Mouse (Mus musculus): ENCODE data around the gene Gm28539. TPM values are rescaled to one million over a fixed set of nuclear protein-coding genes. Genes with fewer than 3 reads are reported as not detected.
"Not testable (repeated sequence)": the region's sequence is repeated elsewhere in the genome, so short reads cannot be mapped to it uniquely, and the experiment has no call there.

Gene Gm28539
- polyA plus RNA-seq, 1 experiment from 2014 or later, result not detected

DNA sequence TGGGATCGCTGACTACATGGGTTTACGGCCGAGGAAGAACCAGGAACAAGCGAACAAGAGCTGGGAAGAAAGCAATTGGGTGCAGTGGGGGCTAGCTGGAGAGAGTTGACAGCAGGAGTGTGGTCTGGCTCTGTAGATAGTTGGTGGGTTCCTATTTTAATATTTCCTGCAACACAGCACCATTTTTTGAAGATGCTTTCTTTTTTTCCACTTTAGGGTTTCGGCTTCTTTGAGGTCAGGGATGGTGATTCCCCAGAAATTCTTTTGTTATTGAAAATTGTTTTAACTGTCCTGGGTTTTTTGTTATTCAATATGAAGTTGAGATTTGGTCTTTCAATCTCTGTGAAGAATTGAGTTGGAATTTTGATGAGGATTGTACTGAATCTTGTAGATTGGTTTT lies 150.5 kb downstream of the Gm28539 start:
- no peaks in the 10 kb centered on the region for H3K4me1 ChIP-seq
- no peak for ATAC-seq (replicated peaks)
- H3K4me2 ChIP-seq (replicated peaks), result no peak overlapping the region
- H3K4me3 ChIP-seq, result no peak overlapping the region
- no peak overlapping the region for H3K27ac ChIP-seq (replicated peaks)
- no peaks in the 10 kb centered on the region for H3K9me3 ChIP-seq
- 92% methylated on average over 5 of the region's 5 CpGs for WGBS
- no peak overlapping the region for H3K9ac ChIP-seq (replicated peaks)
- H3K27me3 ChIP-seq, result no peaks in the 10 kb centered on the region
- H3K36me3 ChIP-seq, result no peaks in the 10 kb centered on the region

DNA sequence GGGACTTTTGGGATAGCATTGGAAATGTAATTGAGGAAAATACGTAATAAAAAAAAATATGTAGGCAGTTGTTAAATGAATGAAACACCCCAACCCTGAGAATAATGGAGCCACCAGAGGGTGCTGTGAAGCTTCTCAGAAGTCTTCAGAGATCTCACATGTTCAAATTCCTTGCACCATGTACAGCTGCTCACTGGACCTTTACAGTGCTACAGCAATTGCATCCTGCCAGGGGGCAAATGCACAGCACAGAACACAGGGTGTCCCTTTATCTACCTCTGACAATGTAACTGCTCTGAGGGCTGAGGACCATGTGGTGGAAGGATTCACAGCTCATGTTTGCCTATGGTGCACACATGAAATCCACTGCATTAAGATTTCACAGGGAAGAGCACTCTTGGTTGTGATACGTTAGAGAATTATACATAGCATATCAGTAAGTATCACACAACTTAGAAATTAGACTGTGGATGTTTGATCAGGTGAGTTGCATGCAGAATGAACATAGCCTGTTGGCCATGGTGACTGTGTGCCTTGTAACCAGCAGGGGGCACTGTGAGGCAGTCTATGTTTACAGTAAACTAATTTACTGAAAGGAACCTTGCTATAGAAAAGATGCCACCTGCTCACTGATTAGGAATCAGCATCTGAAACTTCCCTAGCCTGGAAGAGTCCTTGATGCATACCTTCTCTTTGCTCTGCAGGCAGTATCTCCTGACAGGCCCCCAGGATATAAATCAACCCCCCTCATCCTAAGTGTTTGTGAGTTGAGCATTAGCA lies 166.4 kb downstream of the Gm28539 start:
- not testable (repeated sequence) for H3K27me3 ChIP-seq; H3K4me1 ChIP-seq; H3K4me2 ChIP-seq (replicated peaks); ATAC-seq (replicated peaks); H3K27ac ChIP-seq (replicated peaks); H3K36me3 ChIP-seq; H3K9me3 ChIP-seq; H3K9ac ChIP-seq (replicated peaks); H3K4me3 ChIP-seq
- WGBS, result 33% methylated on average over 2 of the region's 2 CpGs

DNA sequence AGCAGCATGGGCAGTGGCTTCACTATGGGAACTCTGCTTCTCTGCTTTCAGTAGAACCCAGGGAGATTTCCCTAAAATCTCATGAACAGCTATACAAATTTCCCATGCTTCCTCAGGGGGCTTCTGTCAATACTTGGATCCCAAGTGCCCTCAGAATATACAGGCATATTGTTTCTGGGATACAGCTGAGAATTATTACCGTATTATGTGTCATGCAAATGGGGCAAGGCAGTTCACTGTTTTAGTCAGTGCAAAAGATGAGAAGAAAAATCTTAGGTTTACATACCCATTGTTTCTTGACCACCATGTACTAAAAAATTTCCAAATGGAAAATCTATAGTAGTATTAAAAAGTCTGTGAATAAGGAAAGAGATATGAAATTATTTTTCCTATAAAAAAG lies 167.4 kb downstream of the Gm28539 start:
- H3K27ac ChIP-seq (replicated peaks), result no peak overlapping the region
- no peaks in the 10 kb centered on the region for H3K36me3 ChIP-seq
- no peak for ATAC-seq (replicated peaks)
- no peak overlapping the region for H3K9ac ChIP-seq (replicated peaks)
- H3K4me1 ChIP-seq, result no peaks in the 10 kb centered on the region
- no peak overlapping the region for H3K4me2 ChIP-seq (replicated peaks)
- no peak overlapping the region for H3K4me3 ChIP-seq
- H3K9me3 ChIP-seq, result no peaks in the 10 kb centered on the region
- WGBS, result 75% methylated on average over 1 of the region's 1 CpGs
- no peaks in the 10 kb centered on the region for H3K27me3 ChIP-seq

DNA sequence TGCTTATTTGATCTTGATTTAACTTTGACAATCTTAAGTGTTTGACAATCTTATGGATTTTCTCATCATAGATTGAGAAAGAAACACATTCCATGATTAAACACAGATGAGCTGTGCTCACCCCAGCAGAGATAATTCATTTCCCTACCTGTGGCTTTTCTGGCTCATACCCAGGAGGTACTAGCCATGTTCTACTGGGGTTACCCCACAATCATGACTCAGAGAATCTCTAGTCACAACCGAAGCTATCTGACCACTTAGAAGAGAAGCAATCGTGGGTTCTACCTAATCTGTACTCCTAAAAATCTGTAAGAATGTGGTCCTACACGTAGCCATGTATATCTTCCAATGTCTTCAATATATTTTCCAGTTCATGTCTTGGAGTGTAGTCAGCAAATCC lies 168.9 kb downstream of the Gm28539 start:
- Histone ChIP-seq H3K4me3 (no peak overlapping the region), H3K27me3 (no peaks in the 10 kb centered on the region), H3K36me3 (no peaks in the 10 kb centered on the region), H3K9ac (replicated peaks) (no peak overlapping the region), H3K4me1 (no peaks in the 10 kb centered on the region), H3K9me3 (no peaks in the 10 kb centered on the region), H3K4me2 (replicated peaks) (no peak overlapping the region), H3K27ac (replicated peaks) (no peak overlapping the region)
- 74% methylated on average over 3 of the region's 3 CpGs for WGBS
- no peak for ATAC-seq (replicated peaks)

Other genes with a start within 250 kb of the Gm28539 start
- gene Tbx1, start 245.9 kb upstream of the Gm28539 start, polyA plus RNA-seq (2015; fragmentation: Nextera tagmentation; extraction: Ambion mirVana), result 0.70 and 0.93 TPM in 2 replicates
- gene Gp1bb, start 214.2 kb upstream of the Gm28539 start, polyA plus RNA-seq (2015; fragmentation: Nextera tagmentation; extraction: Ambion mirVana), result 9.7 and 10.1 TPM in 2 replicates
- gene Gm49601, start 210.2 kb upstream of the Gm28539 start, polyA plus RNA-seq (2015; fragmentation: Nextera tagmentation; extraction: Ambion mirVana), result 20.5 and 22.0 TPM in 2 replicates
- 194 and 203 TPM in 2 replicates for gene Sept5, start 206.6 kb upstream of the Gm28539 start, polyA plus RNA-seq (2015; fragmentation: Nextera tagmentation; extraction: Ambion mirVana)
- gene Cldn5, start 59.7 kb upstream of the Gm28539 start, polyA plus RNA-seq (2015; fragmentation: Nextera tagmentation; extraction: Ambion mirVana), result 86.7 and 94.4 TPM in 2 replicates
- gene Ufd1, start 24.8 kb upstream of the Gm28539 start, polyA plus RNA-seq (2015; fragmentation: Nextera tagmentation; extraction: Ambion mirVana), result 121 and 127 TPM in 2 replicates
- gene Cdc45, start 24.6 kb upstream of the Gm28539 start, polyA plus RNA-seq (2015; fragmentation: Nextera tagmentation; extraction: Ambion mirVana), result 24.8 and 27.3 TPM in 2 replicates
- 30.7 and 31.2 TPM in 2 replicates for gene 2510002D24Rik, start within 50 bp of the Gm28539 start, polyA plus RNA-seq (2015; fragmentation: Nextera tagmentation; extraction: Ambion mirVana)
- 62.9 and 67.0 TPM in 2 replicates for gene Mrpl40, start 40.3 kb downstream of the Gm28539 start, polyA plus RNA-seq (2015; fragmentation: Nextera tagmentation; extraction: Ambion mirVana)
- gene Hira, start 40.5 kb downstream of the Gm28539 start, polyA plus RNA-seq (2015; fragmentation: Nextera tagmentation; extraction: Ambion mirVana), result 25.1 and 27.8 TPM in 2 replicates